Mouse (Mus musculus) ES-E14 (cell line): ENCODE measurements around the gene Gm28510. TPM values are rescaled to one million over a fixed set of nuclear protein-coding genes. Genes with fewer than 3 reads are reported as not detected.
"Not testable (repeated sequence)": the region's sequence is repeated elsewhere in the genome, so short reads cannot be mapped to it uniquely, and the experiment has no call there.

ENCODE experiments used
- DNase-seq: peaks from one replicate; pipeline ENCODE4 v3.0.0-alpha.2; 2013; ENCODE audit warnings: low read depth, low spot score
- H3K27ac ChIP-seq: 2 replicates; pipeline ENCODE4 v1.5.1; 2012; ENCODE audit warnings: low read depth, mild to moderate bottlenecking, low read length, moderate library complexity, mixed read lengths; ENCODE audit not compliant: poor library complexity, insufficient read depth, severe bottlenecking
- H3K36me3 ChIP-seq: 2 replicates; pipeline ENCODE4 v1.6.1; 2012; ENCODE audit warnings: mild to moderate bottlenecking, low read length, moderate library complexity, mixed read lengths; ENCODE audit not compliant: control insufficient read depth, poor library complexity, insufficient read depth, severe bottlenecking
- H3K4me1 ChIP-seq, 2 experiments: fragments of 150-350 bp in 1 of 2; sonication (generic) in 1 of 2; 2 replicates each; pipeline ENCODE4 v1.6.1; 2012; ENCODE audit warnings: low read length in 2 of 2, mild to moderate bottlenecking in 1 of 2, mixed read lengths in 1 of 2; ENCODE audit not compliant: control insufficient read depth in 2 of 2, insufficient read depth in 2 of 2, poor library complexity in 1 of 2
- H3K4me3 ChIP-seq, 2 experiments: fragments of 150-350 bp in 1 of 2; sonication (generic) in 1 of 2; 2 replicates each; pipeline ENCODE4 v1.5.1; 2012; ENCODE audit warnings: low read length in 2 of 2, low read depth in 1 of 2, mild to moderate bottlenecking in 1 of 2, mixed read lengths in 1 of 2; ENCODE audit not compliant: insufficient read depth in 1 of 2, poor library complexity in 1 of 2, severe bottlenecking in 1 of 2
- H3K9ac ChIP-seq: 2 replicates; pipeline ENCODE4 v1.6.1; 2012; ENCODE audit warnings: low read depth, mild to moderate bottlenecking, low read length, mixed read lengths; ENCODE audit not compliant: poor library complexity, insufficient read depth, severe bottlenecking
- H3K9me3 ChIP-seq: fragments of 150-350 bp; sonication (generic); 2 replicates; pipeline ENCODE4 v1.6.1; 2012; ENCODE audit warnings: low read depth, mild to moderate bottlenecking, low read length; ENCODE audit not compliant: control insufficient read depth, insufficient read depth
- in situ Hi-C, 2 experiments: fragments of 600-800 bp; cut with MboI; formaldehyde crosslinking; loops; one replicate each; pipeline ENCODE4 v1.15.1; 2025; ENCODE audit warnings: low sequenced_read_pairs in 2 of 2, inconsistent platforms in 1 of 2; ENCODE audit not compliant: unreplicated experiment in 2 of 2
- total RNA-seq: library from RNA; depleted of rRNA; stranded (reverse); fragments of 300-350 nt; gene quantifications from 2 replicates; pipeline ENCODE4 v1.2.3, GENCODE M21; 2012; rRNA removed

The Gm28510 gene
- total RNA-seq: not detected in 2 replicates

GRCm38 (mm10) chrY:10412437-10412836 lies at the start of gene Gm28510:
TSS of gene Gm28510 (plus strand) at chrY:10412737.
- H3K9me3 ChIP-seq, H3K4me3 ChIP-seq, H3K9ac ChIP-seq, DNase-seq, H3K27ac ChIP-seq, H3K4me1 ChIP-seq, in situ Hi-C loops, H3K36me3 ChIP-seq: not testable (repeated sequence)

Other genes with a start within 250 kb of the Gm28510 start
- not detected in 2 replicates for gene Gm20834, start 88.1 kb upstream of the Gm28510 start, total RNA-seq
- not detected in 2 replicates for gene Gm20737, start 123.3 kb downstream of the Gm28510 start, total RNA-seq
- not detected in 2 replicates for gene Gm21775, start 140.7 kb downstream of the Gm28510 start, total RNA-seq
- gene Gm21900, start 203.6 kb downstream of the Gm28510 start, total RNA-seq: not detected in 2 replicates